Mouse (Mus musculus) MEL (cell line): ENCODE data around the gene Bmp3. TPM values are rescaled to one million over a fixed set of nuclear protein-coding genes. Genes with fewer than 3 reads are reported as not detected.

Experiments
- DNase-seq: peaks from one replicate; pipeline ENCODE4 v3.0.0; 2011; ENCODE audit warnings: low read depth, low spot score
- H3K27ac ChIP-seq: 2 replicates; pipeline ENCODE4 v1.5.1; 2012; ENCODE audit warnings: low read depth, mild to moderate bottlenecking, control low read depth, low read length, moderate library complexity; ENCODE audit not compliant: control insufficient read depth
- H3K27me3 ChIP-seq, 2 experiments: fragments of 150-350 bp in 1 of 2; sonication (generic) in 1 of 2; 2 replicates each; pipeline ENCODE4 v1.6.1; 2012; ENCODE audit warnings: low read length in 2 of 2, mild to moderate bottlenecking in 2 of 2, improper control_type of control experiment in 1 of 2, moderate library complexity in 1 of 2; ENCODE audit not compliant: insufficient read depth in 2 of 2, control insufficient read depth in 1 of 2
- H3K36me3 ChIP-seq, 2 experiments: 2 replicates each; pipeline ENCODE4 v1.6.1; 2012 to 2014; ENCODE audit warnings: low read length in 2 of 2, improper control_type of control experiment in 1 of 2, inconsistent platforms in 1 of 2, mild to moderate bottlenecking in 1 of 2; ENCODE audit not compliant: insufficient read depth in 2 of 2, control insufficient read depth in 1 of 2
- H3K4me1 ChIP-seq, 2 experiments: fragments of 150-350 bp in 1 of 2; sonication (generic) in 1 of 2; 2 replicates each; pipeline ENCODE4 v1.6.1; 2012; ENCODE audit warnings: low read length in 2 of 2, improper control_type of control experiment in 1 of 2, mild to moderate bottlenecking in 1 of 2; ENCODE audit not compliant: insufficient read depth in 2 of 2, control insufficient read depth in 1 of 2
- H3K4me3 ChIP-seq, 2 experiments: fragments of 150-350 bp in 1 of 2; sonication (generic) in 1 of 2; 2 replicates each; pipeline ENCODE4 v1.5.1; 2012; ENCODE audit warnings: low read depth in 2 of 2, low read length in 2 of 2, mild to moderate bottlenecking in 2 of 2, moderate library complexity in 2 of 2, control low read depth in 1 of 2, improper control_type of control experiment in 1 of 2; ENCODE audit not compliant: control insufficient read depth in 1 of 2, insufficient read depth in 1 of 2
- H3K79me2 ChIP-seq: 2 replicates; pipeline ENCODE4 v1.6.1; 2012; ENCODE audit warnings: mild to moderate bottlenecking, low read length, moderate library complexity; ENCODE audit not compliant: control insufficient read depth, poor library complexity, insufficient read depth
- H3K9ac ChIP-seq: 2 replicates; pipeline ENCODE4 v1.6.1; 2012; ENCODE audit warnings: low read depth, mild to moderate bottlenecking, control low read depth, low read length, moderate library complexity; ENCODE audit not compliant: control insufficient read depth, poor library complexity, severe bottlenecking
- H3K9me3 ChIP-seq: fragments of 150-350 bp; sonication (generic); replicated peaks from 2 replicates; pipeline ENCODE4 v1.6.1; 2012; ENCODE audit warnings: mild to moderate bottlenecking, low read length, improper control_type of control experiment, moderate library complexity; ENCODE audit not compliant: insufficient read depth
- BHLHE40 ChIP-seq: IDR thresholded peaks from 2 replicates; pipeline ENCODE4 v1.6.1; 2012; ENCODE audit warnings: low read depth, mild to moderate bottlenecking, inconsistent platforms, low read length, improper control_type of control experiment, borderline replicate concordance
- CHD1 ChIP-seq: IDR thresholded peaks from 2 replicates; pipeline ENCODE4 v1.6.1; 2012; ENCODE audit warnings: low read depth, mild to moderate bottlenecking, inconsistent platforms, low read length, improper control_type of control experiment
- GABPA ChIP-seq: IDR thresholded peaks from 2 replicates; pipeline ENCODE4 v1.6.1; 2012; ENCODE audit warnings: low read depth, mild to moderate bottlenecking, inconsistent platforms, low read length, improper control_type of control experiment, moderate library complexity
- GATA1 ChIP-seq: IDR thresholded peaks from 2 replicates; pipeline ENCODE4 v1.6.1; 2011; ENCODE audit warnings: low read depth, low read length, improper control_type of control experiment
- HCFC1 ChIP-seq: IDR thresholded peaks from 2 replicates; pipeline ENCODE4 v1.6.1; 2012; ENCODE audit warnings: low read depth, mild to moderate bottlenecking, inconsistent platforms, low read length, improper control_type of control experiment, moderate library complexity
- JUND ChIP-seq: IDR thresholded peaks from 2 replicates; pipeline ENCODE4 v1.6.1; 2011; ENCODE audit warnings: low read depth, mild to moderate bottlenecking, improper control_type of control experiment, low read length
- MAFK ChIP-seq: IDR thresholded peaks from 2 replicates; pipeline ENCODE4 v1.6.1; 2011; ENCODE audit warnings: low read depth, mild to moderate bottlenecking, low read length, improper control_type of control experiment, borderline replicate concordance
- MAX ChIP-seq: IDR thresholded peaks from 2 replicates; pipeline ENCODE4 v1.6.1; 2011; ENCODE audit warnings: low read length, improper control_type of control experiment
- MAZ ChIP-seq: IDR thresholded peaks from 2 replicates; pipeline ENCODE4 v1.6.1; 2012; ENCODE audit warnings: low read depth, mild to moderate bottlenecking, inconsistent platforms, low read length, improper control_type of control experiment
- NELFE ChIP-seq: IDR thresholded peaks from 2 replicates; pipeline ENCODE4 v1.6.1; 2011; ENCODE audit warnings: low read depth, low read length, improper control_type of control experiment
- NRF1 ChIP-seq: IDR thresholded peaks from 2 replicates; pipeline ENCODE4 v1.6.1; 2014; ENCODE audit warnings: low read depth, mild to moderate bottlenecking, inconsistent platforms, low read length, improper control_type of control experiment, moderate library complexity; ENCODE audit not compliant: poor library complexity, insufficient read depth, severe bottlenecking
- POLR2A ChIP-seq, 2 experiments: IDR thresholded peaks; 2 replicates each; pipeline ENCODE4 v1.6.1; 2011 to 2012; ENCODE audit warnings: low read length in 2 of 2, mild to moderate bottlenecking in 2 of 2, control low read depth in 1 of 2, improper control_type of control experiment in 1 of 2, low read depth in 1 of 2, moderate library complexity in 1 of 2; ENCODE audit not compliant: control insufficient read depth in 1 of 2, insufficient read depth in 1 of 2, poor library complexity in 1 of 2
- POLR2AphosphoS5 ChIP-seq: IDR thresholded peaks from 2 replicates; pipeline ENCODE4 v1.6.1; 2012; ENCODE audit warnings: low read depth, borderline replicate concordance, mild to moderate bottlenecking, inconsistent platforms, low read length, moderate library complexity, mixed read lengths
- SIN3A ChIP-seq: IDR thresholded peaks from 2 replicates; pipeline ENCODE4 v1.6.1; 2012; ENCODE audit warnings: low read length, improper control_type of control experiment, inconsistent platforms
- SMC3 ChIP-seq: IDR thresholded peaks from 2 replicates; pipeline ENCODE4 v1.6.1; 2011; ENCODE audit warnings: low read depth, low read length, improper control_type of control experiment
- TAL1 ChIP-seq: IDR thresholded peaks from 2 replicates; pipeline ENCODE4 v1.6.1; 2012; ENCODE audit warnings: mild to moderate bottlenecking, inconsistent platforms, low read length, moderate library complexity, mixed read lengths
- TBP ChIP-seq: IDR thresholded peaks from 2 replicates; pipeline ENCODE4 v1.8.0; 2011; ENCODE audit warnings: low read depth, low read length, improper control_type of control experiment
- TCF12 ChIP-seq: IDR thresholded peaks from 2 replicates; pipeline ENCODE4 v1.6.1; 2014; ENCODE audit warnings: low read depth, mild to moderate bottlenecking, inconsistent platforms, low read length, improper control_type of control experiment, moderate library complexity
- USF2 ChIP-seq, 2 experiments: IDR thresholded peaks; 2 replicates each; pipeline ENCODE4 v1.6.1; 2011 to 2012; ENCODE audit warnings: improper control_type of control experiment in 2 of 2, low read length in 2 of 2, borderline replicate concordance in 1 of 2, inconsistent platforms in 1 of 2, low read depth in 1 of 2, mild to moderate bottlenecking in 1 of 2; ENCODE audit not compliant: insufficient read depth in 1 of 2
- ZMIZ1 ChIP-seq: IDR thresholded peaks from 2 replicates; pipeline ENCODE4 v1.6.1; 2012; ENCODE audit warnings: low read depth, mild to moderate bottlenecking, inconsistent platforms, low read length, improper control_type of control experiment, moderate library complexity
- polyA plus RNA-seq, 2 experiments: library from polyadenylated mRNA; stranded (reverse) in 1 of 2; unstranded in 1 of 2; fragments of >175 nt in 1 of 2; fragments of >200 nt in 1 of 2; gene quantifications; 2 replicates each; pipeline versions ENCODE4 v1.2.1 to v1.2.4; 2012; ENCODE audit warnings: low replicate concordance in 2 of 2, low read depth in 1 of 2; ENCODE audit not compliant: insufficient read length in 2 of 2, insufficient read depth in 1 of 2, missing spikeins in 1 of 2
- total RNA-seq: library from RNA; depleted of rRNA; stranded (reverse); fragments of 300-350 nt; gene quantifications from 2 replicates; pipeline ENCODE4 v1.2.3, GENCODE M21; 2012

The Bmp3 gene
- total and polyA plus RNA-seq, 3 experiments, result not detected

- H3K4me3 ChIP-seq, result no peak overlapping the region
- H3K27ac ChIP-seq, result no peak overlapping the region
- no peaks in the 10 kb centered on the region for H3K9me3 ChIP-seq
- no peaks in the 10 kb centered on the region for H3K4me1 ChIP-seq
- no peak overlapping the region for H3K9ac ChIP-seq
- no peak for TF ChIP-seq BHLHE40
- TF ChIP-seq GABPA, result no peak
- no peak for TF ChIP-seq ZMIZ1
- TF ChIP-seq TAL1, result no peak
- TF ChIP-seq NELFE, result no peak
- TF ChIP-seq SMC3, result no peak
- no peak for TF ChIP-seq SIN3A
- TF ChIP-seq GATA1, result no peak
- no peak for TF ChIP-seq TBP
- TF ChIP-seq POLR2AphosphoS5, result no peak
- no peaks in the 10 kb centered on the region for H3K36me3 ChIP-seq
- no peak for DNase-seq
- no peaks in the 10 kb centered on the region for H3K79me2 ChIP-seq
- no peaks in the 10 kb centered on the region for H3K27me3 ChIP-seq
Observed at GRCm38 (mm10) chr5:98806492-98806891, 47.7 kb upstream of the Bmp3 start.

- Histone ChIP-seq H3K36me3 (no peaks in the 10 kb centered on the region), H3K27me3 (no peaks in the 10 kb centered on the region), H3K27ac (no peak overlapping the region), H3K9me3 (no peaks in the 10 kb centered on the region), H3K4me1 (no peaks in the 10 kb centered on the region), H3K4me3 (no peak overlapping the region), H3K9ac (no peak overlapping the region), H3K79me2 (no peaks in the 10 kb centered on the region)
- no peak for TF ChIP-seq POLR2AphosphoS5
- TF ChIP-seq JUND, result no peak
- no peak for TF ChIP-seq MAZ
- no peak for TF ChIP-seq MAFK
- TF ChIP-seq TCF12, result no peak
- TF ChIP-seq TBP, result no peak
- TF ChIP-seq NRF1, result no peak
- TF ChIP-seq BHLHE40, result no peak
- TF ChIP-seq ZMIZ1, result no peak
- TF ChIP-seq MAX, result no peak
- TF ChIP-seq POLR2A (IDR thresholded peaks at IDR 0.05; ENCODE audit: control insufficient read depth in 1 of 2, insufficient read depth in 1 of 2, low read depth in 1 of 2, low read length in 2 of 2, poor library complexity in 1 of 2), result no peak
- TF ChIP-seq USF2 (IDR thresholded peaks at IDR 0.05; ENCODE audit: borderline replicate concordance in 1 of 2, insufficient read depth in 1 of 2, low read depth in 1 of 2, low read length in 2 of 2), result no peak
- TF ChIP-seq HCFC1, result no peak
- TF ChIP-seq CHD1, result no peak
- DNase-seq, result no peak
Observed at GRCm38 (mm10) chr5:98807022-98807421, 47.2 kb upstream of the Bmp3 start.
